Mouse (Mus musculus) embryonic facial prominence, embryonic 15.5 days (tissue): ENCODE results near the gene Fam129a. TPM values are rescaled to one million over a fixed set of nuclear protein-coding genes. Genes with fewer than 3 reads are reported as not detected.

Experiments used
- ATAC-seq: fragments of 200-750 bp; cut with Nextera tagmentation; 2 replicates; pipeline ENCODE4 v1.8.0; 2017; ENCODE audit warnings: low read depth, moderate TSS enrichment; ENCODE audit not compliant: insufficient number of reproducible peaks, low FRiP score, low TSS enrichment
- H3K27ac ChIP-seq: fragments of 300-500 bp; sonication (generic); replicated peaks from 2 replicates; pipeline ENCODE4 v1.5.1; 2015; ENCODE audit warnings: mild to moderate bottlenecking, inconsistent platforms
- H3K27me3 ChIP-seq: fragments of 300-500 bp; sonication (generic); 2 replicates; pipeline ENCODE4 v1.6.1; 2015; ENCODE audit warnings: inconsistent platforms
- H3K36me3 ChIP-seq: fragments of 300-500 bp; sonication (generic); 2 replicates; pipeline ENCODE4 v1.6.1; 2015; ENCODE audit warnings: mild to moderate bottlenecking, inconsistent platforms
- H3K4me1 ChIP-seq: fragments of 300-500 bp; sonication (generic); 2 replicates; pipeline ENCODE4 v1.6.1; 2015; ENCODE audit warnings: inconsistent platforms
- H3K4me2 ChIP-seq: fragments of 300-500 bp; sonication (generic); replicated peaks from 2 replicates; pipeline ENCODE4 v1.6.1; 2015; ENCODE audit warnings: mild to moderate bottlenecking, inconsistent platforms
- H3K4me3 ChIP-seq: fragments of 300-500 bp; sonication (generic); replicated peaks from 2 replicates; pipeline ENCODE4 v1.5.1; 2015; ENCODE audit warnings: mild to moderate bottlenecking, inconsistent platforms
- H3K9ac ChIP-seq: fragments of 300-500 bp; sonication (generic); 2 replicates; pipeline ENCODE4 v1.6.1; 2015; ENCODE audit warnings: inconsistent platforms
- H3K9me3 ChIP-seq: fragments of 300-500 bp; sonication (generic); replicated peaks from 2 replicates; pipeline ENCODE4 v1.6.1; 2016; ENCODE audit warnings: inconsistent platforms
- WGBS: fragments of 180-500 bp; shearing (Covaris S2); methylation state at CpG from one replicate; pipeline ENCODE4 v1.1.7; 2015; 5-methylcytosine and 5-hydroxymethylcytosine counted together
- polyA plus RNA-seq: library from polyadenylated mRNA; unstranded; fragments of >200 nt; fragmentation: Nextera tagmentation; extraction: Ambion mirVana; gene quantifications from 2 replicates; pipeline ENCODE4 v1.2.1, GENCODE M21; 2015

Gene Fam129a
- polyA plus RNA-seq, 1 experiment from 2014 or later: 18.9 TPM

DNA sequence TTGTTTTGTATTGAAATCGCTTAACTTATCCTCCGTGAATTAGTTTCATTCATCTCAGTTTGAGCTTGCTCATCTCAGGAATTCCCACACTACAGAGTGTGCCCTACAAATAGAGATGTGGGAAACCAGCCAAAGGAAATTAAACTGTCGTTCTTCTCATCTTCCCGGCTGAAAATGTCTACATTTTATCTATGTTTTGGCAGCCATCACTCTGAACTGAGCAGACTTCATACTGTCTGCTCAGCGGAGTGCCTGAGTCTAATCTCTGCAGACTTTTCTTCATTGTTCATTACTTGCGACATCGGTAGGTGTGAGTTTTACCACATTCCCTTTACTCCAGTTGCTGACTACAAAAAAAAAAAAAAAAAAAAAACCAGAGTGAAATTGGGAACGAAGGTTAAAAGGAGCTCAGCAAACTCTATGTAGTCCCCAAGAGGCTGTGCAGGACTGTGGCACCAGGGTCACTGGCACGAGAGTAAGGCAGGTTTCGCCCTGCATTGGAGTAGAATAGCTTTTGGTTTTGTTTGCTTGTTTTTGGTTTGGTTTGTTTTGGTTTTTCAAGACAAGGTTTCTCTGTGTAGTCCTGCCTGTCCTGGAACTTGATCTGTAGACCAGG, 43.4 kb downstream of the Fam129a start:
- no peak overlapping the region for H3K9ac ChIP-seq
- H3K4me2 ChIP-seq: no peak overlapping the region
- no peak for ATAC-seq
- no peaks in the 10 kb centered on the region for H3K36me3 ChIP-seq
- no peak overlapping the region for H3K4me3 ChIP-seq
- H3K9me3 ChIP-seq: no peaks in the 10 kb centered on the region
- WGBS: 65% methylated on average over 10 of the region's 10 CpGs
- no peak overlapping the region for H3K27ac ChIP-seq
- H3K4me1 ChIP-seq: no peaks in the 10 kb centered on the region
- no peaks in the 10 kb centered on the region for H3K27me3 ChIP-seq

DNA sequence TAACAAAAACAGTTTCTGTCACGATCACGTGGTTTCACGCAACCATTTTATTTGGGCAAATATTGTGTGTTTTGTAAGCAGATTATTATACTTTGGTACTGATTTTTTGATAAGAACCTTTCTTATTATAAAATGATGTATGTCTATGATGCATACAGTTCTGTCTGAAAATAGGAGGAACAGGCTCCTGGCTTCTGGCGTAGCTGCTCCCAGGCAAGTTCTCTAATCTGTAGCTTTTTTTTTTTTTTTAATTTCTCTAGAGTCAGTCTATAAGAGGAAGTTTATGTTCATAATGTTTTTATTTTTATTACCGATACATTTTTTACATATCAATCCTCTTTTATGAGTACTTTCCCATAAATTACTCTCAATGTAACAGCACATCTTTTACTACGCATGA, 44.6 kb downstream of the Fam129a start:
- 89% methylated on average over 6 of the region's 6 CpGs for WGBS
- ATAC-seq: no peak
- Histone ChIP-seq H3K9me3 (no peaks in the 10 kb centered on the region), H3K4me3 (no peak overlapping the region), H3K4me2 (no peak overlapping the region), H3K27ac (no peak overlapping the region), H3K4me1 (no peaks in the 10 kb centered on the region), H3K9ac (no peak overlapping the region), H3K36me3 (no peaks in the 10 kb centered on the region), H3K27me3 (no peaks in the 10 kb centered on the region)

DNA sequence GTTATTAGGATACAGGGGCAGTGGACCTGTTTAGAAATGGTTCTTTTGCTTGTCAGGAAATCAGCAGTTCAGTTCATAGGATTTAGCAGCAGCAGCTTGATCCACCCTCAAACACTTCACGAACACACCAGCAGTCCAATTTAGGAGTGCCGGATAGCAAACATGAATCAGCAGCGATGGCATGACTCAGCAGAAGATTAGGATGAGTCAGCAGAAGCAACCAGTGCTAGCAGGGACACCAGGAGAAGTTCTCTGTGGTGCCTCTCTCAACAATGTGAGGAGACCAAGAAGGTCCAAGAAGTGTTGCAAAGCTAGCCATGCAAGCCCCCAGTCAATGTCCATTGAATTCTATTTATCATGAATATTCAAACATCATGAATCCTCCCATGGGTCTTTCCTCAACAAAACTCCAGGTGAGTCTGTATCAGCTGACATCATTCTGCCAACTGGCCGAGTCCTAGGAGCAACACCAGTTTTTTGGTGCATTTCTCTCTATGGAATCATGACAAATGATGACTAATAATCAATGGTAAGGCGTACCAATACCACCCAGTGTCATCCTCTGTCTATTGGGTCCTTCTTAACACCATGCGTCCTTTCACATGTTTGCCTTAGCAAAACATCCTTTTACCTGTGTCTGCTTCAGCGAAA, 45.7 kb downstream of the Fam129a start:
- H3K4me2 ChIP-seq: no peak overlapping the region
- H3K9ac ChIP-seq: no peak overlapping the region
- 92% methylated on average over 7 of the region's 7 CpGs for WGBS
- no peaks in the 10 kb centered on the region for H3K4me1 ChIP-seq
- no peaks in the 10 kb centered on the region for H3K36me3 ChIP-seq
- H3K27ac ChIP-seq: no peak overlapping the region
- no peaks in the 10 kb centered on the region for H3K9me3 ChIP-seq
- no peak for ATAC-seq
- no peaks in the 10 kb centered on the region for H3K27me3 ChIP-seq
- no peak overlapping the region for H3K4me3 ChIP-seq

DNA sequence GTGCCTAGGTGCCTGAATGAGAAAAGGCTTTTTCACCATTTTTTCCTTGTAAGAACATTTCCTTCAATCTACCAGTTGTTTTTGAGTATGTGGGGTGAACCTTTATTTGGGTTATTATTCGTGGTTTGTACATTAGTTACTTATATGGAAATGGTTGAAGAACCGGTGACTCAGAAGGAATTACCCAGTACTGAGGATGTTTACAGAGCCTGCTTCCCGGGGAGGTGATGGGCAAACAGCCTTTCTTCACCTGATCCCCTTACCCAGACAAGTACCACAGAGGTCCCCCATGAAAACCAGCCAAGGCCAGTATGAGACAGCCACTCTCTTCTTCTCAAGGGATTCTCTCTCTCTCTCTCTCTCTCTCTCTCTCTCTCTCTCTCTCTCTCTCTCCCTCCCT, 47.3 kb downstream of the Fam129a start:
- no peak overlapping the region for H3K9ac ChIP-seq
- no peaks in the 10 kb centered on the region for H3K27me3 ChIP-seq
- H3K9me3 ChIP-seq: no peaks in the 10 kb centered on the region
- H3K36me3 ChIP-seq: no peaks in the 10 kb centered on the region
- no peak for ATAC-seq
- H3K4me3 ChIP-seq: no peak overlapping the region
- WGBS: 71% methylated on average over 3 of the region's 3 CpGs
- H3K4me1 ChIP-seq: no peaks in the 10 kb centered on the region
- no peak overlapping the region for H3K4me2 ChIP-seq
- no peak overlapping the region for H3K27ac ChIP-seq

DNA sequence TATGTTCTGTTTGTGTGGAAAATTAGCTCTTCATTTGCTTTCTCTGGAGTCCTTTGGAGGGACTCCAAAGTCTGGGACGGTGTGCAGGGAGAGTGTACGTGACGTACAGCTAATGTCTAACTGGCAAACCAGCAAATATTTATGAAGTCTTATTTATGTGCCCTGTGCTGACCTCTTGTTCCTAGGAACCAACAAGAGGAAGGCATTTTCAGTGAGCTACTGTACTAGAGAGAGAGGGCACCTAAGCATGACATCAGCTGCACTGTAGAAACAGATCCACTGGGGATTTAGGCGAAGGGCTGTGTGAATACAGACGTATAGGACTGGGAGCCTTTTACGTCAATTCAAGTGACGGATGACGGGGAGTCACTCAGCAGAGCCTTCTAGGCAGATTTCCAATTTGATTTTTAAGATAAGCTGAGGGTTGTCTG, 48.3 kb downstream of the Fam129a start:
- WGBS: 67% methylated on average over 8 of the region's 8 CpGs
- Histone ChIP-seq H3K4me3 (no peak overlapping the region), H3K4me2 (no peak overlapping the region), H3K27me3 (no peaks in the 10 kb centered on the region), H3K36me3 (no peaks in the 10 kb centered on the region), H3K4me1 (no peaks in the 10 kb centered on the region), H3K27ac (no peak overlapping the region), H3K9me3 (no peaks in the 10 kb centered on the region), H3K9ac (no peak overlapping the region)
- no peak for ATAC-seq

DNA sequence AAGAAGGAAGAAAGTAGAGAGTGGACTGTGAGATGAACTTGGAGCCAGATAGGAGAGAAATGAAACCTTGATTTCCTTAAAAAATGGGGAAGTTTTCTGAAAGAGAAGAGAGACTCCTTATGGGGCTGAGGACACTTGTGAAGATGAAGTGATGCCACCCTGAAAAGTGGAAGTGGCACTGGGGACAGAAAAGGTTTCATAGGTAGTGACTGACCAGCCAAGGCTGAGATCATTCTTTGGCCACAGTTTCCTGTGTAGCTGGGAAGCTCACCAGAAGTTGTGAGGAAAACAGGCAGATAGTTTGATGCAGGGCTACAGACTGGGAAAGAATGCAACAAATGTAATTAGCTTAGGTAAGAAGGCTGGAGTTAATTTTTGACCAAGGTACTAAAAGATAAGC, 49.7 kb downstream of the Fam129a start:
- no peak for ATAC-seq
- Histone ChIP-seq H3K4me1 (no peaks in the 10 kb centered on the region), H3K9ac (no peak overlapping the region), H3K4me3 (no peak overlapping the region), H3K27me3 (no peaks in the 10 kb centered on the region), H3K36me3 (no peaks in the 10 kb centered on the region), H3K4me2 (no peak overlapping the region), H3K27ac (no peak overlapping the region), H3K9me3 (no peaks in the 10 kb centered on the region)

DNA sequence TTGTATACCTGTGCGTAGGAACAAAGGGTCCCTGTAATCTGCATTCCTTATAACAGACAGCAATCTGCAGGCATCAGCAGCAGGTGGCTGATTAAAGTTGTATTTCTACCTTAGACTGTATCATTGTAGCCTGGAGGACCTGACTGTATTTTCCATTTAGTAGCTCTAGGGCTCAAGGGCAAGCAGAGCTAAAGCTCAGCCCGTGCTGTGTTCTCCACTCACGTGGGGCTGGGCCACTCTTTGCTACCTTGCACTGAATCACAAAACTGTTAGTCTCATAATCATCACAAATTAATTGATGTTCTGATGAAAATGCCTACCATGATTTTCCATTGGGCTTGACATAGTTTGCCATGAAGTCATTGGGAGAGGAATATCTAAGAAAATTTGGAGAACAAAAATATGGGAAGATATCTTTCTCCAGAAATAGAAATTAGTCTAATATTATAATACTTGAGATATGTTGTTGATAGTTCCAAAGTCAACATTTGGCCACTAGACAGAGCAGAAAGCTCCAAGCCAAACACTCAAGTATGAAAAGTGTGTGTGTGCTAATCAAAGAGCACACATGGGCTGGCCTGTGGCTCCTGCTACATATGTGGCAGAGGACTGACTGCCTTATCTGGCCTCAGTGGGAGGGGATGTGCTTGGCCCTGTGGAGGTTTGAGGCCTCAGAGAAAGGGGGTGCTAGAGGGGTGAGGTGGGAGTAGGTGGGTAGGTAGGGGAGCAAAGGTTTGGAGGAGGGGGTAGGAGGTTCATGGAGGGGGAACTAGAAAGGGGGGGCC, 53.6 kb downstream of the Fam129a start:
- H3K36me3 ChIP-seq: no peaks in the 10 kb centered on the region
- H3K9me3 ChIP-seq: no peaks in the 10 kb centered on the region
- WGBS: 73% methylated on average over 3 of the region's 3 CpGs
- H3K4me2 ChIP-seq: no peak overlapping the region
- H3K9ac ChIP-seq: no peak overlapping the region
- no peaks in the 10 kb centered on the region for H3K27me3 ChIP-seq
- H3K4me3 ChIP-seq: no peak overlapping the region
- no peak for ATAC-seq
- H3K4me1 ChIP-seq: no peaks in the 10 kb centered on the region
- H3K27ac ChIP-seq: 0 out of 2 replicates have a peak overlapping the region, but pooled peaks have one; percentile 5

DNA sequence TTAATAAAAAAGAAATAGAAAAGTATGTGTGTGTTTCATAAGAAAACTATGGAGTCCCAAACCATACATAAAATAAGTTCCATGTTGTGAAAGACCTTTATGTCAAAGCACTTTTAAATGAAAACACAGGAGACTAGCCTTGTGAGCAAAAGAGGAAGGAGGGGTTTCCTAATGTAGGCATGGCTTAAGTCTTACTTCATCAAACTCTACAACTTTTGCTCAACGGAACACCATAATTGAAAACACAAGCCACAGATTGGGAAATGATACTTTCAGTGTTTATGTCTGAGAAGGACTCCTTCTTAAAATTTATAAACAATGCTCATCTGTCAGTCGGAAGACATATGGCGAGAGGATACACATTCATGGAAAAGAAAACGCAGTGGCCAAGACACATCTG, 54.3 kb downstream of the Fam129a start:
- Histone ChIP-seq H3K4me1 (no peaks in the 10 kb centered on the region), H3K27ac (0 out of 2 replicates have a peak overlapping the region, but pooled peaks have one; percentile 5), H3K4me3 (no peak overlapping the region), H3K4me2 (no peak overlapping the region), H3K27me3 (no peaks in the 10 kb centered on the region), H3K9me3 (no peaks in the 10 kb centered on the region), H3K9ac (no peak overlapping the region), H3K36me3 (no peaks in the 10 kb centered on the region)
- 0 out of 2 replicates have a peak, but pooled peaks have one; percentile 29 for ATAC-seq
- WGBS: 53% methylated on average over 4 of the region's 4 CpGs

DNA sequence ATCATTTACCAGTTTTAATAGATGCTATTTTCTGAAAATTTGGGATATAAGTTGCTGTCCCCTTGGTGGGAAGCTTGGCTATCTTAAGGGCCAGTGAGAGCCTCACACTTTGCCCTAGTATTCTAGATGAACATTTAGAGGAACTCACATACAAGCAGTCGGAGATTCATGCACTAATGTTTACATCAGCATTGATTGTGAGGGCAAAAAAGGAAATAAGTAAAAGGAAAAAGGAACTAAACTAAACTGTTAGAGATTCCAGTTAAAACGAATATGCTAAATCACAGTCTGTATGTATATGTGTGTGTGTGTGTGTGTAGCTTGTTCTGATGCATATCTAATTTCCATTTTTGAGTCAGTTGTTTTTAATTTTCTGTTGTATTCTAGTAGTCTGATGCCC, 54.7 kb downstream of the Fam129a start:
- ATAC-seq: no peak
- no peak overlapping the region for H3K4me2 ChIP-seq
- no peaks in the 10 kb centered on the region for H3K4me1 ChIP-seq
- WGBS: 62% methylated on average over 2 of the region's 2 CpGs
- no peak overlapping the region for H3K4me3 ChIP-seq
- H3K9me3 ChIP-seq: no peaks in the 10 kb centered on the region
- H3K9ac ChIP-seq: no peak overlapping the region
- no peaks in the 10 kb centered on the region for H3K27me3 ChIP-seq
- 0 out of 2 replicates have a peak overlapping the region, but pooled peaks have one; percentile 5 for H3K27ac ChIP-seq
- no peaks in the 10 kb centered on the region for H3K36me3 ChIP-seq

DNA sequence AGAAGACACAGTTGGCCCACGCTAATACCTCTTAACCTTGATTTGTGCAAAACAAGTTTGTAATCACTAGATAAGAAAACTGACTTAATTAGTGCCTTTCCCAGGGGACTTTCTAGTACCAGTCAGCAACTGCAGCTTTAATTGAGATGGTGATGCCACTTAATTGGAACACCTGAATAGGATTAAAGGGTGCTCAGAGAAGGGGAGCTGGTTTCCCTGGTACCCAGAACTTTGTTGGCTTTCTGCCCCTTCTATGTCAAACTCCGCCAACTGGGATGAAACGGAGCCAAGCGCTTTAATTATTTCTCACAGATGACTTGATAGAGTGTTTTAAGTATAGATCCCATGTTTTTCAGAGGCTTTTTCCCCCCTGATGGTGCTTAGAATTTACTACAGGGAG, 55.6 kb downstream of the Fam129a start:
- no peaks in the 10 kb centered on the region for H3K9me3 ChIP-seq
- H3K36me3 ChIP-seq: no peaks in the 10 kb centered on the region
- H3K4me1 ChIP-seq: no peaks in the 10 kb centered on the region
- no peak for ATAC-seq
- no peak overlapping the region for H3K4me3 ChIP-seq
- no peak overlapping the region for H3K4me2 ChIP-seq
- H3K27me3 ChIP-seq: no peaks in the 10 kb centered on the region
- no peak overlapping the region for H3K27ac ChIP-seq
- no peak overlapping the region for H3K9ac ChIP-seq
- WGBS: 64% methylated on average over 4 of the region's 4 CpGs

DNA sequence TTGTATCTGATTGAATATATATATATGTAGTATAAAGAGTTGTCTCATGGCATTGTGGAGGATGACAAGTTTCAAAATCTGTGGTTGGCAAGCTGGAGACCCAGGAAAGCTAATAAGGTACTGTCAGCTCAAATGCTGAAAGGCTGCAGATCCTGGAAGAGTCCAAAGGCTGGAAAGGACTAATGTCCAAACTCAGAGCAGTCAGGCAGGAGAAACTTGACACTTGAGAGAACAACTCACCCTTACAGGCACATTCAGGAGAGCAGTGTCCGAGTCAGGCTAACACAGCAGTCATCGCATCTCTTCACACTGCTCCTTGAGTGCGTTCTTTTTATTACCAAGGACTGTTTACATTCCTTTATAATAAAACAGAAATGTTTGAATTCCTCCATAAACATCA, 56.2 kb downstream of the Fam129a start:
- H3K27ac ChIP-seq: no peak overlapping the region
- H3K36me3 ChIP-seq: no peaks in the 10 kb centered on the region
- H3K27me3 ChIP-seq: no peaks in the 10 kb centered on the region
- ATAC-seq: no peak
- no peak overlapping the region for H3K4me2 ChIP-seq
- no peak overlapping the region for H3K9ac ChIP-seq
- H3K4me1 ChIP-seq: no peaks in the 10 kb centered on the region
- 49% methylated on average over 3 of the region's 3 CpGs for WGBS
- H3K9me3 ChIP-seq: no peaks in the 10 kb centered on the region
- no peak overlapping the region for H3K4me3 ChIP-seq
